Mouse (Mus musculus): ENCODE measurements around the gene Slc22a23. TPM values are rescaled to one million over a fixed set of nuclear protein-coding genes. Genes with fewer than 3 reads are reported as not detected.

The Slc22a23 gene
- total RNA-seq, 2 experiments from 2014 or later = 13.1 to 13.4 TPM

DNA sequence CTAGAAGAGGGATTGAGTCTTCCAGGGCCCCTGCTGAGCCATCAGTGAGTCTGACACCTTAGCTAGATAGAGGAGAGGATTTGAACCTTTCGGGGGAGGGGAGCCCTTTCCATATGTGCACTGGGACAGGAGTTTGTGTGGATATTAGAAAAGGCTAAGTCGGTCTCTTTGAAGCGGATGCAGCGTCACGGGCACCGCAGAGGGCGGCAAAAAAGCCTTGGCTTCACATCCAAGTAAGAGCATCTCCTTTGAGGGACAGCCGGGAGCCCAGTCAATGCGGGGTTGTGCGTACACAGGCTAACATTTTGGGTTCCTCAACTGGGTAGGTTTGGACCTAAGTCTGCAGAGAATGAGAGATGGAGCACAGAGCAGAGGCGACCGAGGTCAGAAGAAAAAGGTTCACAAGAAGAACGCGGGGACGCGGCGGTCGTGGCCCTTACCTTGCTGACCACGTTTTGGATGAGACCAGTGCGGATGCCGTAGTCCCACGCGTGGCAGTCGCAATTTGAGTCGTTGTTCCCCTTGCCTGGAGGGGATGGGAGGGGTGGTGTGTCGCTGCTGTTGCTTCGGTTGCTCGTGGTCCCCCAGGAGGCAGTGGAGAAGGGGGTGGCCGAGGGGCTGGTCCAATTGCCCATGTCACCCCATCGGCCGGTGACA, 1.1 kb downstream of the Slc22a23 start:
- DNase-seq = peak; percentile 14

DNA sequence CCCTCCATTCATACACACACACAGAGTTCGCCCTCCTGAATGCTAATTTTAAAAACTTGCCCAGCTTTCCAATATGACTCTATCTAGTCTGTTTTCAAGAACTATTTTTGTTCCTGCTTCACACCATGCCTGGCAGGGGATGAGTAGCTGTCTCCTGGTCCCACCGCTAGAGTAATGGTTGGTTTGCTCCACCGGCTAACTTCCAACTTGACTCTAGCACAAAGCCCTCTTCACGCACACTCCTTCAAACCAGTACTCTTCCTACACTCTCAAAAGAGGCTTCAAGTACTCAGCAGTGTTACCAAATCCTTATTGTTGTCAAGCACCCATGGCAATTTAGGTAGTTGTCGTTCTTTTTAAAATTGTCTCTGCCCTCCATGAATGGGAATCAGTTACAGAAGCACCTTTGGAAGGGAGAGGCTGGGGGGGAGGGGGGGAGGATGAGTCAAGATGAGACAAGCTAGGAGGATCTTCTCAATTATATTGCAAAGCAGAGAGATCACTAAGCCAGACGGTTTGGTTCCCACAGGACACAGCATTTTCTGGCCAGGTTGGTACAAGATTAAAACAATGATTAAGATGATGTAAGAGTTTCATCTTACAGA, 2.6 kb downstream of the Slc22a23 start:
- DNase-seq = no peak

DNA sequence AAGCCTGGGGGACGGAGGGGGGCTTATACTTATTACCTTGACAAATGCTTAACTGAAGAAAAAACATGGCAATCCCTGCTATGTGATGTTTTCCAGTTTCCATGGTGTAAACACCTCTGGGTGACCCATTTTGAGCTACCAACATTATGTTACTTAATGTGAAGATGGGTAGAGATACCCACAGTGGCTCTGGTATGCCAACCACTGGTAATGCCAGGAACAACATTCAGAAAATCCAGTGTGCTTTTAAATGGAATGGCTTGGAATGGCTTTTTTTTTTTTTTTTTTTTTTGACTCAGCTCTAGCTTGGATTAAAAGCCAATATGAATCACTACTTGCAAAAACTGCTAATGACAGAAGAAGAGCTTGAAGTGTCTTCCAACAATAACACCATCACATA, 8.1 kb downstream of the Slc22a23 start:
- no peak for DNase-seq

DNA sequence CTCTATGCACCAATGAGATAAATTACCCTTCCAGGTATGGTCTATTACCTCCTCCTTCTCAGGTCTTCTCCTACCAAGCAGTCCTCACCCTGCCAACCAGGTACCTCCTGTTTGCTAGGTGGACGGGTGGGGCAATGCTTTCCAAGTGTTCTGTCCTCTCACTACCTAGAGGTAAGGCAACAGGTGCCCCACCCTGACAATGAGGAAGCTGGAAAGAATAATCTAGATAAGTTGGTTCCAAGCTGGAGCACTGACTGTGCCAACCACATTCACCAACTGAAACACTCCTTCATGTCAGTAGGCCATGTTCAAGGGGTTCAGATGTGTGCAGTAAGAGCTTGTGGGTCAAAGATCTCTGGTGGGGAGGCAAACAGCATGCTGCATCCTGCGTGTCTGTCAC, 10.1 kb downstream of the Slc22a23 start:
- DNase-seq = no peak

DNA sequence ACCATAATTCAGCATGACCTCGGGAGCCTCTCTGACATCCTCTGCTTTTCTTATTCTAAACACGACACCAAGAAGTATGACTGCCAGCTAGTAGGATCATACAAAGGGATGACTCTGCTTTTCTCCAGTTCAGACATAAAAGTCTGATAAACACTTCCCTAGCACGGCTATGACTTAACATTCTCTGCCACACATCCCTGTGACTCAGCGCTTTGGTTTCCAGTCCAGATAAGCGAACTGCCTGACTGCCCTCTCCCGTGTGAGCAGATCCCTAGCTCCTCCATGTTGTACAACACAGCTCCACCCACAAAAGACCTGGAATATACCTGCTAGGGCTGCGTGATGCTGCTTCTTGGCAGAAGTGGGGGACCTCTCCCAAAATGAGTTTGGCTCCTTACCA, 12.2 kb downstream of the Slc22a23 start:
- DNase-seq = peak; percentile 46

DNA sequence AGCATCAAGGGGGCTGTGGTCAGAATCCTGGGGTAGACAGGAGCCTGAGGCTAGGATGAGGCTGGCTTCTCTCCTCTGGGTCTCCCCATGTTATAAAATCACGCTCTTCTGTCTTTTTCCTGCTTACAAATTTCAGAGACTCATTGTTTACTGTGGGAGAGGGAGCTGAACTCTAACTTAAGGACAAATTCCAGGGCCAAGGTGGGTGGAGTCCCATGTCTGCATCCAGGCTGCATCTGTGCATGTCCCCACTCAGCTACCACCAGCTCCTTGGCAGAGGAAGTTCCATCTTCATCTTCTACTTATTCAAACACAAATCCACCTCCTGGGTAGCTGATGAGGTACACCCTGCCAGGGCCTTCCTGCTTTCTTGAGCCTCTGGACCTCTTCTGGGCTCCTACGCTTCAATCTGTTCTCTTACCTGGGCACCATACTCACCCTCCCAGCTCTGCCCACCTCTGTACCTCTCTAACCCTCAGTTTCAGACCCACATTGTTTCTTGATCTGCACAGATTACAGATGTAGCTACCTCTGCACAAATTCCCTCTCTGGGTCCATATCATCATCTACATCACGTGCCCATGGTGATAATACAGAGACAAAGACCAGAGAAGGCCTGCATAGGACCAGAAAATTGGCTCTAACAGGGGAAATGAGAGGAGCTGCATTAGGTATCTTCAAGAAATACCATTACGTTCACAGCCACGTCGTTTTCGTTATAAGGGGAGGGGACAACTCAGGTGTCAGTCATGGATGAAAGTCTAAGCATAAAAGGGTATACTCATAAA, 13.4 kb downstream of the Slc22a23 start:
- DNase-seq = no peak

DNA sequence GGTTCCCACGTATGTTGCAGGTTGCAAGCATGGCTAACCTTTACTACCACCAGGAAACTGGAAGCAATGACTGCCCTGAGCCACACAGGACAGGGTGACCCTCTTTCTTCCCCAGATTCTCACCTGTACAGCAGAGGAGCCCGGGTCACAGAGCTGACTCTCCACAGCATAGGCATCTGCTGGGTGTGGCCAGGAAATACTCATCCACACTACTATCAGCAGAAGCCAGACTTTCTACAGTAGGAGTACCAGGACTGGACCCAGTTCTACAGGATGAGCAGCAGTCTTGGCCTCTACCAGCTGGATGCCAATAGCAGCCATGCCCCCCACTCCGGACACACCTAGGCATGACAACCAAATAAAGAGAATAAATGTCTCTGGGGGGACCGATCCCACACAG, 15.4 kb downstream of the Slc22a23 start:
- no peak for DNase-seq

DNA sequence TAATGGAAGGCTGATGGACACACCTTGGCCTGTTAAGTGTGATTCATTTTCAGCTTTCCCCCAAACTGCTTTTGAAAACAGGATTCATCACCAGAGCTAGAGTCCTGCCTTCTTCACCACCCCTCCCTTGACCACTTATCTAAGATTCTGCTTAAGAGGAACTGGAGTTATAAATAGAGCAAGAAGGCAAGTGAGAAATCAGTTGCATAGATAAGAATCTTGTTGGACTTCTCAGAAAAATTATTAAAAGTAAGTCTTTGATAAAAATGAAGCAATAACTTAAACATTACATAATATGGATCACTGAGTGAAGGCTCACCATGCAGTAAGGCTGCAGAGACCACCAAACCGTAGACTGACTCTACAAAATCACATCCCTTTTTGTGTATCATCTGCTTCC, 18.0 kb downstream of the Slc22a23 start:
- no peak for DNase-seq

DNA sequence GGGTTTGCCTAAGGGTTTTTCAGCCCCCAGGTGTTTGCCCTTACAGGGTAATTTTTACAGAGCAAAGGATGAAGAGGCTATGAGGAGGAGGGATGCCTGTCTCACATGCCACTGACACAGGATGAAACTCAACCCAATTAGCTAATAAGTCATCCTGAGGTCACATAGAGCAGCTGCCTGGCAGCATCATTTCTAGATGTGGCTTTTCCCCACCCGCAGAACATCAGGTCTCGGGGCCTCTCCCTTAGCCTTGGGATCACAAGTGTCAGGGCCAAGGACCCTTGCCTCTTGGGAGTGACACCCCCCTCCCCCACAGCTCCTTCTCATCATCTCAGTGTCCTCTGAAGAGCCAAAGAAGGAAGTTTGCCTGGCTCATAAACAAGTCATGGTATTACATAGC, 21.6 kb downstream of the Slc22a23 start:
- DNase-seq = no peak

DNA sequence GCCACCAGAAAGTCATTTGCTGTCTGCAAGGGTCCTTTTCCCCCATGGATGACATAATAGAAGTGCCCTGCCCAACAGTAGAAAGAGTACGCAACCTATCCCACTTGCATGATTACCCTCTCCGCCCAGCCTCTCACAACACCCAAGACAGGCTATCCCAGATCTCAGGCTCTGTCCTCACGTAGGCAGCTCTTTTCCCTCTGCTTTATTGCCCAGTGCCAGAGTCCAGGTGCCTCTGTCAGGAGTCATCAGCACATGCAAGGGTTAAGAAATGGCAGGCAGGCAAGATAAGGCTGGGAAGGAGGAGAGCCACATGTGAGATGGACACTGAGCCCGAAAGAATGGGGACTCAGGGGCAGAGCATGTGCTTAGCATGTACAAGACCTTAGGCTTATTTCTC, 24.5 kb downstream of the Slc22a23 start:
- no peak for DNase-seq

DNA sequence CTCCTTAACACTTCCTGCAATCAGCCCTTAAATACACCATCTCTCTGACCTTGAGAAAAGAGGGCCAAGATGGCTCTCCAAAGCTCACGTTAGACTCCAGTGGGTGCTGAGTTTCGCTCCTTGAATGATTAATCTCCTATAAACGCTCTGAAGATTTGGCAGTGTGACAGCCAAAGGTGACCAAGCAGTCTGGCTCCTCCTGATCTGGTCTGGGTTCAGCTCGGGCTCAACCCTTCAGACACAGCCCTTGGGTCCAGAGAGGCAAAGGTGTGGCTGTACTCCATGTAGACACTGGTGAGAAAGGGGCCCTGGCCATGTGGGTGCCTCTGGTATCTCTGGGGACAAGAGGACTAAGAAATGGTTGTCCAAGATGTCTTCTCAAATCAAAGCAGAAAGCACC, 27.9 kb downstream of the Slc22a23 start:
- DNase-seq = no peak

DNA sequence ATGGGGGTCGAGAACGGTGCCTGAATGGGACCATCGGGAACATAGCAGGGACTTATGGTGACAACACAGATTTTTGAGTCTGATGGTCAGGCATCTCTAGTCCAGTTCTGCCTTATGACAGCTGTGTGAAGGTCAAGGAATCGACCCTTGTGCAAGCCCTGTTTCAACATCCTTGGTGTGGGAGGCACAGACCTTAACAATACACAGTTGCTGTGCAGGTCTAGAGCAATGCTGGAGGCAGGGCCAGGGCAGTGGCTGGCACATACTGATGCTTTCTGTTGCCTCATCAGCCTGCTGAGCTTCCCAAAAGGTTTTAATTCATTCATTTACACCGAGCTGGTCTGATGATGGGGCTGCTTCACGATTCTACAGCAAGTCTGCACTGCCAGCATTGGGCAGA, 28.5 kb downstream of the Slc22a23 start:
- DNase-seq = peak; percentile 39

DNA sequence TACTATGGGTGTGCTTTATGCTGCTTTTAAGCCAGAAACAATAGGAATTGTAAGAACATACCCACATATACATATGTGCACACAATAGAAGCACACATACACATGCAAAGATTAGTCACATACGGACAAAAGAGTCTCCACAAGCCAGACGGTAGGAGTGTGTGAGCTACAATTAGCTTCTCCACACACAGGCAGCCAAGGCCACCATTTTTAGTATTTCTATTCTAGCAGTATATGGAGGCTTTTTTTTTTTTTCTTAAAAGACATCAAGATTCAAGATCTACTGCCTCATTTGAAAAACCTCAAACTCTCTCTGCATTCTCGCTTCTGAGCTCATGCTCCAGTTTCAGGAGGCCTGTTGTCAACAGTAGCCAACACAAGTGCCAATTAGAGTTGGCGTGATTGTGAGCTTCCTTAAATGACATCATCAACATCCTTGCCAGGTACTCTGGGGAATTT, 31.9 kb downstream of the Slc22a23 start:
- DNase-seq = no peak

DNA sequence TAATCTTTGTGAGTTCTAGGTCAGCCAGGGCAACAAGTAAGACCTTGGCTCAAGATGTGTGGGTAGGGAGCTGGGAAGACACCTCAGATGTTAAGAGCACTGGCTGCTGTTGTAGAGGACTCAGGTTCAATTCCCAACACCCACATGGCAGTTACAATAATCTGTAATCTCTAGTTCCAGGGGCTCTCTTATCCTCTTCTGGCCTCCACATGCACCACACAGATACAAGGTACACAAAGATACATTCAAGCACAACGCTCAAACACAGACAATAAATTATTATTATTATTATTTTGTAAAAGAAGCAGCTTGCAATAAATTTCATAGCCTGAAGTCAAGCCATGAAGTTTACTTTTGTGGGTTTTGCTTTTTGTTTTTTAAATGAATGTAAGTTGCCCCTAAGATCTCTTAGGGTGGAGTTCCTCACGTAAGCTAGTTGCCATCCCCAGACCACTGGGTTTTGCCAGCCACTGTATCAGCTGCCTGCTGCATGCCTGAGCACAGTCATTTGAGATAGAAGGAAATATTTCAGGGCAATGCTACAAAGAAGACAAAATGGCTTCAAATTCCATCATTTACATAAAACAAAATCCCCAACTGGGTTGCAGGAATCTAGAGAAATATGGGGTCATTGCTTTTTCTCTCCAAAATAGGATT, 32.5 kb downstream of the Slc22a23 start:
- no peak for DNase-seq

DNA sequence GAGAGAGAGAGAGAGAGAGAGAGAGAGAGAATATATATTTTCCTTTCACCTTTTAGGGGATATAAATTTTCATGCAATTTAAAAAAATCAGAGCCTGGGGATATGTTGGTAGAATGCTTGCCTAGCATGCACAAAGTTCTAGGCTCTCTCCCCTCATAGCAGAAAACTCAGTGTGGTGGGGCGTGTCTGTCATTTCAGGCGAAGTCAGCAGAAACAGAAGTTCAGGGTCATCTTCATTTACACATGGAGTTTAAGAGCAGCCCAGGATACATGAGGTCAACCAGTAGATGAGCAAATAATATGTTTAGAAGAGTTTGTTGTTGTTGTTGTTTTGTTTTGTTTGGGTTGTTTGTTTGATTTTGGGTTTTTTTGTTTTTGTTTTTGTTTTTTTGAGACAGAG, 33.4 kb downstream of the Slc22a23 start:
- DNase-seq = no peak

DNA sequence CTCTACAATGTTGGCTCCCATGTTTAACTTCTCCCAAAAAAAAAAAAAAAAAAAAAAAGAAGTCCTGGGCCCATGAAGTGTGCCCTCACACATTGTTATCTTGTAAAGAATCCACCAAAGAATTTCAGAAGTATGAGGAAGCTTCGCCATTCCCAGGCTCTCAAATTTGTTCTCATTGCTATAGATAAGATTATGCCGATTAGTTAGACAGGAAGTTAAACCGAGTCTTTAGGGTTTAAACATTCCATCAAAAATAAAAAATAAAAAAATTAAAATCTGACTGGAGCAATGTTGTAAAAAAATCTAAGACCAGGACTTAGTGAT, 36.4 kb downstream of the Slc22a23 start:
- DNase-seq = no peak

DNA sequence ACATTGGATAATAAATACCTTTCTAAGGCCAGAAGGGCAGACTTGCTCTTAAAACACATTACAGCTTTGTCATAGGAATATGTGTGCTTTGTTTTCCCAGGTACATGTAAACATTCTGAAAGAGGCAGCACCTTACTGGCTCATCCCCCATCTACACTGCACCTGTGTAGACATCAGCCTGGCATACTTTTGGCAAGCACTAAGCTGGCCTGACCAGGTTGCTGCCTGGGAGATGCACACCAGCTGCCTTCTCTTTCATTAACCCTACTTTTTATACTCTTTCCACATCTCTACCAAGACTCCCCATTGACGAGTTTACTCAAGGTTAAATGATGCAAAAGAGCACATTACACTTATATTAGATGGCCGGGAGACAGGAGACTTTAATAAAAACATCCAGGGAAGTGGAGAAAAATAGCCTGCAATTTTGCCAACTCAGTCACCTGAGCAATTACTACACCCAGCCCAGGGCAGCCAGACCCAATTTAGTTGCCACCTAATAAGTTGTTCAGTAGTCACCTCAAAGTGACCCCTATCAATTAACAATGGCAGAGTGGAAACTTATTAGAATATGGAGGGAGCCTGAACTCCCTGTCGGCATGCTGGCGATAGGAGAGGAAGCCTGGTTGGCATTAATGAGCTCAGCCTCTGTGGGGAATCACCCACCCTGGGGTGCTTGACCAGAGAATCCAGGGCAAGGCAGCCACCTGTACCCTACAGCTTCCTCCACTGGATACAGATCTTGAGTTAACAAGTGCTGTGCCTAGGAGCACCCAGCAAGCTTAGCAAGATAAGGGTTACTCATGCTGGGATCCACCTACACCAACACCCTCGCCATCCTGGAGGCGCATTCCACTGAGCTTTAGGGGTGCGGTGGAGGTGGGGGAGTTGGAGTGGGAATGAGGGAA, 37.0 kb downstream of the Slc22a23 start:
- DNase-seq = no peak

DNA sequence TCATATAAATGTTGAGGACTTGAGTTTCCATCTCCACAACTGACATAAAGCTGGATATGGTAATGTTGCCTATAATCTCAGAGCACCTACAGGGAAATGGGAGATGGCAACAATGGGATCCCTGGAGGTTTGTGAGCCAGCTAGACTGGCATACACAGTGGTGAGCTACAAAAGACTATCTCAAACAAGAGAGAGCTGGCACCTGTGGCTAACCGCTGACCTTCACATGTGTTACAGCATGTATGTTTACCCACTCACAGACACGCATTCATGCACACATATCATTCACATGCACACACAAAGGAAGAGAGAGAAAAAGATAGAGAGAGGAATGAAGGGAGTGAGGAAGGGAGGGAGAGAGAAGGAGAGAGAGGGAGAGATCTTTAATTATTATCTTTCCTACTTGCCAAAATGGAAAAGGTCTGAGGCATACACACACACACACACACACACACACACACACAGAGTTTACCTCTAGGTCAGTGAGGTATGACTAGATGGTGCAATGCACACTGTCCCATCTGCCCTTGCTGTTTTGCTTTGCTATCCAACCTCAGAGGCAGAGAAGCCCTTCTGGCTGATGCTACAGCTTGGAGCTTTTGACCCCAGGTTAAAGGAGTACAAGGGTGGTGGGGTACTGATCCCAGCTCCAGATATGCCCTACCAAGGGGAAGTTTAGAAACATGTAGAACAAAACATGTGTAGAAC, 38.9 kb downstream of the Slc22a23 start:
- DNase-seq = no peak

DNA sequence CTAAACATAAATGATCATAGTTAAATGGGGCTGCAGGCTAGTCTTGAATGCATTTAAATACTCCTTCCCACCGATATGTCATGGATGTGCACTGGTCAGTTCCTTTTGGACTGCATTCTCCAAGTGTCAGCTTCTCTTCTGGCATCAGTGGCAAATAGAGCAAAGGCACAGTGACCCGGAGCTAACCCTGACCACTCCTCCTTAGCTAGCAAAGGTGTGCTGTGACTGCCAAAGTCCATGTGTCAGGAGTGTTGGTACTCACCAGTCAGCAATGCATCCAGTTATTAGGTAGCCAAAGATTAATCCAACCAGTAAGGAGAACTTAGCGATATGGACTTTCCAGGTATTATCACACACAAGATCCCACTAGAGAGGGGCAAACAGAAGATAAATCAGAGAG, 40.1 kb downstream of the Slc22a23 start:
- DNase-seq = no peak

DNA sequence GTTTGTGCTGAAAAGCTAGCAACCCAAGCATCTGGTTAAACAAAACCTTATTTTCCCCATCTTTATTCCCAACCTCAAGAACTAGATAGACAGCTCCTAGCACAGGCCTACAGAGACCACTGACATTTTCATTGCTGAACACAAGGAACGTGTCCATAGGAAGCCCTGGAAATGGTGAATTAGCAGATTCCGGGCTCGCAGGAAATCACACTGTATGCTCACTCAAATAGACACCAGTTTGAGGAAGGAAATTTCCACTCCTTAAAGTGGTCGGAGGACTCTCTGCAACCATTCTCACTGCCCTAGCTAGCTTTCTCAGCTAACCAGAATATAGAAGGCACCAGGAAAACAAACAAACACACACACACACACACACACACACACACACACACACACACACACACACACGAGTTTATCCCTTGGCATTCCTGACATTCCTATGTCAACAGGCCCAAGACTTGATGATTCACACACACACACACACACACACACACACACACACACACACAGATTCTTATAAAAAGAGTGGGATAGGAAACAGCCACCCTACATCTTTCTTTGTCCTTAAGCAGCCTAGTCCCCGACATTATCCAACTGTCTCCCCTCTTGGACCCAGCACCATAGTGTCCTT, 41.5 kb downstream of the Slc22a23 start:
- no peak for DNase-seq

DNA sequence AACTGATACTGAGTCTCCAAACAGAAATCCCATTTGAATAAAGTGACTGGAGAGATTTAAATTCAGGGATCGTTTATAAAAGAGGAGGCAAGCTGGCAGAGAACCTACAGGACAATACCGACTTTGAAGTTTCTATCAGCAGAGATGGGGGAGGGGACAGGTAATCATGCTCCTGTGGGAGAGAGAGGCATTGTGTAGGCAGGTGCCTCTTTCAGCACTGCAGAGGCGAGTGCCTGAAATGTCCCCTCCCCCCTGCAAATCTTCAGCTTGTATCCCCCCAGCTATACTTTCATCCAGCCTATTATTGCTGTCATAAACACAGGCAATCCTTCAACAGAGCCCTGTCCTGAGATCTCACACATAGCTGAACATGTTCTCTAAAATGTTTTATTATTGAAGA, 43.4 kb downstream of the Slc22a23 start:
- DNase-seq = no peak

Measured in adrenal gland, postnatal 10 days (tissue).